Mouse (Mus musculus): ENCODE results near the gene Spcs3. TPM values are rescaled to one million over a fixed set of nuclear protein-coding genes. Genes with fewer than 3 reads are reported as not detected.
A peak's percentile ranks its signal among the peaks of the same experiment; 100 is the strongest.

Spcs3 gene
- total and polyA plus RNA-seq, 2 experiments from 2014 or later: 39.3 to 48.5 TPM

DNA sequence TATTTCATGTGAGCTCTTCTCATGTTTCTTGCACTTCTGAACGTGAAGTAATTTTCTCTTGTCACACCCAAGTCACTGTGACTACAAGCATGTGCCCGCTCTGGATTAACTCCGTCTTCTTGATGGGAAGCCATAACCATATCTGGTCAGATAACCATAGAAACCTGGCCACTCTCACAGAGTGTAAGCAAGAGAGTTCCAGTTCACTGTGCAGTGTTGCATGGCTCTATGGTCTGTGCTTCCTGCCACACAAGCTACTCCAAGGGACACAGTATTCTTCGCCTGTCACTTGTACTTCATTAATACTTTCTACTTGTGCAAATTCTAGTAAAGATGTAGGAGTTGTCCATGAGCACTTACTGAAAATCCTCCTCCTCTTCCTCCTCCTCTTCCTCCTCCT lies 37.9 kb downstream of the Spcs3 start:
- Histone ChIP-seq H3K27me3 (ENCODE audit: insufficient read depth, low read length) (peaks cover 3% of the 10 kb centered on the region; the same call in 1 of the 2 replicates), H3K4me3 (ENCODE audit: low read depth, low read length) (no peak overlapping the region), H3K4me2 (ENCODE audit: low read depth) (no peak overlapping the region), H3K4me1 (ENCODE audit: insufficient read depth) (no peaks in the 10 kb centered on the region), H3K9me3 (ENCODE audit: low read length) (no peaks in the 10 kb centered on the region), H3K9ac (no peak overlapping the region), H3K27ac (ENCODE audit: low read depth, low read length) (no peak overlapping the region), H3K36me3 (ENCODE audit: insufficient read depth) (no peaks in the 10 kb centered on the region)
- WGBS: 80% methylated on average over 4 of the region's 4 CpGs
- no peak for TF ChIP-seq CTCF (IDR thresholded peaks at IDR 0.05; ENCODE audit: low read depth)
- DNase-seq (no peak), ATAC-seq (no peak)

DNA sequence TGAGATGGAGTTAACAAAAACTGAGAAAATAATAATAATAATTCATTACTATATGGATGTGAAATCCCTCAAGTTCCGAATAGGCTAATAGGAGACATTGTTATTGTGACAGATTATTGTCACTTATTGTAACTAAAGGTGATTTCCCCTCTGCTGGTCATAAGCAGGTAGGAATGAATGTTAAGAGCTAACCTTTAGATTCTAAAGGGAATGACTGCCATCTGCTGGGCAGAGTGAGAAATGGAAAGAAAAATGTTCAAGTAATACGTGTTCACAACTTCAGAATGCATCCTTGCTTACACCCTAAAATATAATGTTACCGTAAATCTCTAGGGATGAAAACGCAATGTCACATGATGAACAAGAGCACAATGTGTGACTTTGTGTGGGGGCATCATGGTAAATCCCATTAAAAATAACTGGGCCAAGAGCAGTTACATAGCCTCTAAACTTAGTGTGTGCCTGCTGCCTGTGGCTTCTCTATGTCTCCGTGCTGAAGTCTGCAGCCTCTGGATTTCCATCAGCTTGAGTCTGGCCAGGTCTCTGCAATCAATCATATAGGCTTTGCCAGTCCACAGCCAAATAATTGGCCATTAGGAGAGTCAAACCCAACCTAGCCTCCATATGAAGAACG lies 38.6 kb downstream of the Spcs3 start:
- no peak overlapping the region for H3K4me2 ChIP-seq (ENCODE audit: low read depth)
- ATAC-seq: peak; percentile 51; the same call in 1 of the 2 replicates

DNA sequence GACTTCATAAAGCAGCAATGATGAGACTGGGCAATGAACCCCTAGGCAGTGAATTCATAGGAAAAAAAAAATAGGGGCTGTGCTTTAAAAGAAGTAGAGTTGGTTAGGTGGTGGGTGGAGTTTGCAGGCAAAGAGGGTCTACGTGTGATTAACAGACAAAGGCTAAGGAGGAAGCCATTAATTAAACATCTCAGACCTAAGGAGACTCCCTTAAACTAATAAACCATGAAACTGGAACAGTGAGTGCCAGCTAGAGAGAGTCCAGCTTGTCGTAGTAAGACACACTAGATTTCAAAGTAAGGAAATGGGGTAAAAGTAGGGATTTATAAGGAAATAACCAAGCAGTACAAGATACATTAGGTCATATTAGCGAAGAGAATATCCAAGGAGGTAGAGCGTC lies 41.4 kb downstream of the Spcs3 start:
- peaks cover 3% of the 10 kb centered on the region; the same call in 1 of the 2 replicates for H3K27me3 ChIP-seq (ENCODE audit: insufficient read depth, low read length)
- no peaks in the 10 kb centered on the region for H3K9me3 ChIP-seq (ENCODE audit: low read length)
- no peak overlapping the region for H3K4me2 ChIP-seq (ENCODE audit: low read depth)
- WGBS: 73% methylated on average over 4 of the region's 4 CpGs
- DNase-seq: no peak
- TF ChIP-seq CTCF (IDR thresholded peaks at IDR 0.05; ENCODE audit: low read depth): no peak
- H3K9ac ChIP-seq: no peak overlapping the region
- H3K27ac ChIP-seq (ENCODE audit: low read depth, low read length): no peak overlapping the region
- no peak overlapping the region for H3K4me3 ChIP-seq (ENCODE audit: low read depth, low read length)
- no peaks in the 10 kb centered on the region for H3K4me1 ChIP-seq (ENCODE audit: insufficient read depth)
- ATAC-seq: no peak
- H3K36me3 ChIP-seq (ENCODE audit: insufficient read depth): no peaks in the 10 kb centered on the region

More for the DNA sequence above, 38.6 kb downstream of the Spcs3 start:
- 27% methylated on average over 6 of the region's 6 CpGs for WGBS
- no peak overlapping the region for H3K4me3 ChIP-seq (ENCODE audit: low read depth, low read length)
- H3K36me3 ChIP-seq (ENCODE audit: insufficient read depth): no peaks in the 10 kb centered on the region
- TF ChIP-seq CTCF (IDR thresholded peaks at IDR 0.05; ENCODE audit: low read depth): peak; percentile 90
- no peak overlapping the region for H3K9ac ChIP-seq
- no peak overlapping the region for H3K27ac ChIP-seq (ENCODE audit: low read depth, low read length)
- no peaks in the 10 kb centered on the region for H3K9me3 ChIP-seq (ENCODE audit: low read length)
- H3K27me3 ChIP-seq (ENCODE audit: insufficient read depth, low read length): peaks cover 3% of the 10 kb centered on the region; the same call in 1 of the 2 replicates
- H3K4me1 ChIP-seq (ENCODE audit: insufficient read depth): no peaks in the 10 kb centered on the region
- peak; percentile 87 for DNase-seq

DNA sequence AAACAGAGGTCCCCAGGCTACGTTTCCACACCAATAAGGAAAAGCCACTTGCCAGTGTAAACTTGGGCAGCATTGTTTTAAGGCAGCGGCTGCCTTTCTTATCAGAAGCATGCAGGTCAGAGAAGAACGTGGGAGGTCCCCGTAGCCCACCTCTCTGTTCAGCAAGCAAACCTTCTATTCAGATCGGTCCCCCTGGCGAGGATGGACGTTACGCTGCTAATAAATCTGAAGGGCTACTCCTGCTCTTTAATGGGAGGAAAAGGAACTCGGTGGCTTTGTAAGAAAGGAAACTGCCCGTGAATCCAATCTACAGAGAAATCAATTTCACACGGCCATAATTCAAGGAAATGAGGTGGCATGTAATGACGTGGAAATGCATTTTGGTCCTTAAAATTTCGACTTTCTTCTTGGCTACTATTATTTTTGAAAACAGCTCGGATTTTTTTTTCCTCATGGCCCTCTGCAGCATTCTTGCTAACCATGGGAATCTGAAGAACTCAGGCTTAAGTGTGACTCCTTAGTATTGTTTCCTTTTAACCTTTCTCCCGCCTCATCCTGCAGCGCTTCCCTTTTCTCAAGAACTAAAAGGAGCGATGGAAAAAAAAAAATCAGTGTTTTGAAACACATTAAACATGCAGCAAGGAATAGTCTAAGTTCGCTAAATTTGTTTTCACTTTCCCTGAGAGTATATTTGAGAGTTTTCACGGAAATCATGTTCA lies 43.1 kb downstream of the Spcs3 start:
- Histone ChIP-seq H3K36me3 (ENCODE audit: insufficient read depth) (no peaks in the 10 kb centered on the region), H3K4me3 (ENCODE audit: low read depth, low read length) (peak overlapping the region; percentile 12; the same call in 1 of the 2 replicates), H3K4me2 (ENCODE audit: low read depth) (peak overlapping the region; percentile 29; the same call in 1 of the 2 replicates), H3K27ac (ENCODE audit: low read depth, low read length) (no peak overlapping the region), H3K9me3 (ENCODE audit: low read length) (no peaks in the 10 kb centered on the region), H3K27me3 (ENCODE audit: insufficient read depth, low read length) (peaks cover under 1% of the 10 kb centered on the region; the same call in 1 of the 2 replicates), H3K9ac (no peak overlapping the region), H3K4me1 (ENCODE audit: insufficient read depth) (no peaks in the 10 kb centered on the region)
- 36% methylated on average over 19 of the region's 19 CpGs for WGBS
- no peak for ATAC-seq
- no peak for TF ChIP-seq CTCF (IDR thresholded peaks at IDR 0.05; ENCODE audit: low read depth)
- no peak for DNase-seq

Other genes starting within 250 kb of the Spcs3 start
- 1.8 and 2.2 TPM in 2 replicates for gene Asb5, start 418 bp downstream of the Spcs3 start, total RNA-seq (2014; rRNA removed)
- 8.4 and 10.2 TPM in 2 replicates for gene Asb5, start 418 bp downstream of the Spcs3 start, polyA plus RNA-seq (2015; fragmentation: Nextera tagmentation; extraction: Ambion mirVana)
- gene Spata4, start 70.8 kb upstream of the Spcs3 start, total RNA-seq (2014; rRNA removed): 0.77 TPM in 1 of 2 replicates, not detected in the other
- 0.23 and 0.48 TPM in 2 replicates for gene Spata4, start 70.8 kb upstream of the Spcs3 start, polyA plus RNA-seq (2015; fragmentation: Nextera tagmentation; extraction: Ambion mirVana)